Mouse (Mus musculus) activated CD4-positive, CD25-positive, alpha-beta regulatory T cell, adult 4 months (primary cell): ENCODE measurements around the gene Arl1. TPM values are rescaled to one million over a fixed set of nuclear protein-coding genes. Genes with fewer than 3 reads are reported as not detected.
"Not testable (repeated sequence)": the region's sequence is repeated elsewhere in the genome, so short reads cannot be mapped to it uniquely, and the experiment has no call there.

Experiments
- ATAC-seq: one replicate; pipeline ENCODE4 v1.8.0; 2017
- polyA plus RNA-seq, 2 experiments: library from polyadenylated mRNA; unstranded; fragments of 100-300 nt; shearing (Covaris generic); gene quantifications; one replicate each; pipeline ENCODE4 v1.2.1; 2017

Gene Arl1
- polyA plus RNA-seq, 2 experiments from 2014 or later = 50.0 to 64.7 TPM

- no peak for ATAC-seq
Measured at GRCm38 (mm10) chr10:88765431-88766142, 34.9 kb downstream of the Arl1 start.

GRCm38 (mm10) chr10:88768961-88769360 lies 38.3 kb downstream of the Arl1 start:
- no peak for ATAC-seq

- ATAC-seq = no peak
Measured at GRCm38 (mm10) chr10:88769676-88770075, 39.0 kb downstream of the Arl1 start.

- ATAC-seq = not testable (repeated sequence)
Measured at GRCm38 (mm10) chr10:88772965-88773364, 42.3 kb downstream of the Arl1 start.

- ATAC-seq = no peak
Measured at GRCm38 (mm10) chr10:88776206-88776605, 45.5 kb downstream of the Arl1 start.

- ATAC-seq = no peak
Measured at GRCm38 (mm10) chr10:88780716-88781115, 50.1 kb downstream of the Arl1 start.

- not testable (repeated sequence) for ATAC-seq
Measured at GRCm38 (mm10) chr10:88783135-88783534, 52.5 kb downstream of the Arl1 start.

- no peak for ATAC-seq
Measured at GRCm38 (mm10) chr10:88783941-88784340, 53.3 kb downstream of the Arl1 start.

- ATAC-seq = no peak
Measured at GRCm38 (mm10) chr10:88784513-88784931, 53.9 kb downstream of the Arl1 start.

GRCm38 (mm10) chr10:88793671-88794070 lies 63.0 kb downstream of the Arl1 start:
- no peak for ATAC-seq

Other genes starting within 250 kb of the Arl1 start
- gene Chpt1, start 226.8 kb upstream of the Arl1 start, polyA plus RNA-seq = 1 to 10 TPM; 1.3 to 4.7 TPM
- not detected for gene Mybpc1, start 125.7 kb upstream of the Arl1 start, polyA plus RNA-seq
- 1 to 10 TPM in 1 of 2 experiments, not detected in 1; 3.4 TPM for gene Spic, start 45.8 kb upstream of the Arl1 start, polyA plus RNA-seq
- 10 to 100 TPM; 13.4 to 16.6 TPM for gene Utp20, start 95.9 kb downstream of the Arl1 start, polyA plus RNA-seq
- not detected for gene Slc5a8, start 155.1 kb downstream of the Arl1 start, polyA plus RNA-seq